Mouse (Mus musculus): ENCODE data around the gene Hist1h3f. TPM values are rescaled to one million over a fixed set of nuclear protein-coding genes. Genes with fewer than 3 reads are reported as not detected.
"Not testable (repeated sequence)": the region's sequence is repeated elsewhere in the genome, so short reads cannot be mapped to it uniquely, and the experiment has no call there.

The Hist1h3f gene
- polyA plus RNA-seq, 1 experiment from 2014 or later = 0.62 TPM

DNA sequence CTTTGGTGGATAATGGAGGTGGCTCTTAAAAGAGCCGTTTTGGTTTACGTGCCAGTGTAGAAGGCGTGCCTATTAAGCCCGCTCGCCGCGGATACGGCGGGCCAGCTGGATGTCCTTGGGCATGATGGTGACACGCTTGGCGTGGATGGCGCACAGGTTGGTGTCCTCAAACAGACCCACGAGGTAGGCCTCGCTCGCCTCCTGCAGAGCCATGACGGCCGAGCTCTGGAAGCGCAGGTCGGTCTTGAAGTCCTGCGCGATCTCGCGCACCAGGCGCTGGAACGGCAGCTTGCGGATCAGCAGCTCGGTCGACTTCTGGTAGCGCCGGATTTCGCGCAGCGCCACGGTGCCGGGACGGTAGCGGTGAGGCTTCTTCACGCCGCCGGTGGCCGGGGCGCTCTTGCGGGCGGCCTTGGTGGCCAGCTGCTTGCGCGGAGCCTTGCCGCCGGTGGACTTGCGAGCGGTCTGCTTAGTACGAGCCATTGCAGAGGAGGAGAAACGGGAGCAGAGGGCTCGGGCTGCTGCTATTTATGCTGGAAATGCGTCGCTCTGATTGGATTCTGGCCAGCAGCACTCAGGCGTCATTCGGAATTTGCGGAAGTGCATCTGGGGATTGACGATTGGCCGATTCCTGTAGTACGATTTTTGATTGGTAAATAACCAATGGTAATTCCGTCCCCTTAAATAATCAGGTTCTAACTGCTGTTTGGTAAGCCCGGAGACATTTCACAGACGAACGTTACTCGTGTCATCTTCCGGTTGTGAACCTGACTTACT lies 18.2 kb downstream of the Hist1h3f start, which contains the start of gene Hist1h3e:
Gene Hist1h3e (minus strand): TSS at position 487 of the 777 bp plus-strand sequence.
- H3K9ac ChIP-seq (ENCODE audit: low read length) = peak within 1 kb of the TSS; percentile 66
- peak; percentile 95 for ATAC-seq
- peak within 1 kb of the TSS; percentile 68 for H3K4me2 ChIP-seq (ENCODE audit: low read length)
- H3K36me3 ChIP-seq (ENCODE audit: control insufficient read depth, insufficient read depth, low read length); H3K9me3 ChIP-seq (replicated peaks; ENCODE audit: control insufficient read depth, low read length); H3K27me3 ChIP-seq (replicated peaks; ENCODE audit: control insufficient read depth, insufficient read depth, low read length); H3K4me1 ChIP-seq (ENCODE audit: control insufficient read depth, insufficient read depth, low read length): not testable (repeated sequence)
- peak within 1 kb of the TSS; percentile 38 for H3K4me3 ChIP-seq (ENCODE audit: low read depth, low read length)
- WGBS = under 1% methylated on average over 33 of the region's 67 CpGs
- DNase-seq (ENCODE audit: low spot score) = peak; percentile 99
- H3K27ac ChIP-seq (ENCODE audit: low read depth, low read length) = peak within 1 kb of the TSS; percentile 98

DNA sequence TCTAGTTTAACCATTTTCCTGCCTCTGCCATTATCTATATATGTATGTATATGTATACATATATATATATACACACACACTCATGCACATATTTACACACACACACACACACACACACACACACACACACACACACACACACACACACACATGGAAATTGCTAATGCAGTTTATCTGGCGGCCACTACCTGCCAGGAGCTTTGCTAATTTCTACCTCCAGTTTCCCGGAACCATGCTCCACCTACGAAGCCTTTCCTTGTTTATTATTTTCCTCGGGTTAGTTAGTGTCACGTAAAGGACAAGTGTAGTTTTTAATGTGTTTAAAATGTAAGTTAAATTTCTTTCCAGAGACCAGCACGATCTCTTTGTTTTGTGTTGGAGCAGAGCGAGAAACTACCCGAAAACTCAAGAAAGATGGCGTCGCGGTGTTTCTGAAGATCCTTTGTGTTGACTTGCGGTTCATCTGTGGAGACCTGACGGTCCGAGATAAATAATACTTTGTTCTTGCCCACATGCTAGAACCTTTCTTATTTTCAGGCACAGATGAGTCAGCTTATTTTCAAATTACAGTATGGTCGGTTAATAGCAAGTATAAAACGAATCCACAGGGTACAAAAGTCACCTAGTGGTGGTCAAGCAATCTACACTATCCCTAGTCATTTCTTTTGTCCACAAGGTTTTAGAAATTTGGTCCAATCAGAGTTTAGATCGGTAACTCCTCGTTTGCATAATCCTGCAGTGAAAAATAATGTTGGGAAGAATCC lies 19.0 kb downstream of the Hist1h3f start:
- Histone ChIP-seq H3K4me3 (ENCODE audit: low read depth, low read length) (peak overlapping the region; percentile 38), H3K36me3 (ENCODE audit: control insufficient read depth, insufficient read depth, low read length) (no peaks in the 10 kb centered on the region), H3K4me2 (ENCODE audit: low read length) (peak overlapping the region; percentile 68), H3K9me3 (replicated peaks; ENCODE audit: control insufficient read depth, low read length) (no peaks in the 10 kb centered on the region), H3K27ac (ENCODE audit: low read depth, low read length) (peak overlapping the region; percentile 98), H3K4me1 (ENCODE audit: control insufficient read depth, insufficient read depth, low read length) (0 out of 2 replicates have a peak, but pooled peaks cover 3% of the 10 kb centered on the region), H3K27me3 (replicated peaks; ENCODE audit: control insufficient read depth, insufficient read depth, low read length) (no peaks in the 10 kb centered on the region), H3K9ac (ENCODE audit: low read length) (peak overlapping the region; percentile 66)
- ATAC-seq = peak; percentile 54
- DNase-seq (ENCODE audit: low spot score) = peak; percentile 91
- WGBS = 2% methylated on average over 18 of the region's 18 CpGs

DNA sequence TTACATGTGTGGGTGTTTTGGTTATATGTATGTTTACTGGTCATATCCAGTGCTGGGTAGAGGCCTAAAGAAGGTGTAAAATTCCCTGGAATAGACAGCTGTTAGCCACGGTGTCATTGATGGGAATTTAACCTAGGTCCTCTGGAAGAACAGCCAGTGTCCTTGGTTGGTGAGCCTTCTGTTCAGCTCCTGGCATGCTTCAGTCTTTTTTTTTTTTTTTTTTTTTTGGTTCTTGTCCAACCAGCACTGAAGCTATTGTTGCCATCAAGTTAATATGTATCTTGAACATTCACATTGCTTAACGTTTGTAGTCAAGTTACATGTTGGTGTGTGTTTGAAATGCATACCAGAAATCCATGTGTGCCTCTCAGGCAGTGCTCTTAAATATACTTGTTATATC lies 20.6 kb downstream of the Hist1h3f start:
- no peaks in the 10 kb centered on the region for H3K36me3 ChIP-seq (ENCODE audit: control insufficient read depth, insufficient read depth, low read length)
- no peaks in the 10 kb centered on the region for H3K27me3 ChIP-seq (replicated peaks; ENCODE audit: control insufficient read depth, insufficient read depth, low read length)
- H3K9ac ChIP-seq (ENCODE audit: low read length) = no peak overlapping the region
- DNase-seq (ENCODE audit: low spot score) (no peak), ATAC-seq (no peak)
- WGBS = 92% methylated on average over 2 of the region's 2 CpGs
- H3K4me2 ChIP-seq (ENCODE audit: low read length) = no peak overlapping the region
- H3K4me1 ChIP-seq (ENCODE audit: control insufficient read depth, insufficient read depth, low read length) = 0 out of 2 replicates have a peak, but pooled peaks cover 3% of the 10 kb centered on the region
- H3K4me3 ChIP-seq (ENCODE audit: low read depth, low read length) = no peak overlapping the region
- no peaks in the 10 kb centered on the region for H3K9me3 ChIP-seq (replicated peaks; ENCODE audit: control insufficient read depth, low read length)
- H3K27ac ChIP-seq (ENCODE audit: low read depth, low read length) = no peak overlapping the region; the same call in 1 of the 2 replicates

DNA sequence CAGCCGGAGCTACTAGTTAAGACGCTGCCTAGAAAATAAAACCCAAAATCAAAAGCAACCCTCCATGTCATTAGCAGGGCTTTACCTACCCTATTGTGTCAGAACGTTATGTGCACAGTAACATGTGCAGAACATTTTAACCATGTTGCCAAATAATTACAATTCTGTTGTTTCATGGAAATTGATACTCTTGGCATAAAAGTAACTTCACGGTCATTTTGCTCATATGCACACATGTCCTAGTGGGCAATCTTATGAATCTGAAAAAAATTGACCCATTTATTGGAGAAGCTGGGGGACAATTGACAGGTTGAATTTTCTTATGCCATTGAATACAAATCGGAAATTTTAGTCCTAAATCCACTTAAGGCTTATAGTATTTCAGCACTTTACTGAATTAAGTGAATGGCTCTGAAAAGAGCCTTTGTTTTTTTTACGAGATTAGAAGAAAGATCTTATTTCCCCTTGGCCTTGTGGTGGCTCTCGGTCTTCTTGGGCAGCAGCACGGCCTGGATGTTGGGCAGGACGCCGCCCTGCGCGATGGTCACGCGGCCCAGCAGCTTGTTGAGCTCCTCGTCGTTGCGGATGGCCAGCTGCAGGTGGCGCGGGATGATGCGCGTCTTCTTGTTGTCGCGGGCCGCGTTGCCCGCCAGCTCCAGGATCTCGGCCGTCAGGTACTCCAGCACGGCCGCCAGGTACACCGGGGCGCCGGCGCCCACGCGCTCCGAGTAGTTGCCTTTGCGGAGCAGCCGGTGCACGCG lies 26.6 kb downstream of the Hist1h3f start:
- peaks cover 17% of the 10 kb centered on the region for H3K4me1 ChIP-seq (ENCODE audit: control insufficient read depth, insufficient read depth, low read length)
- H3K4me2 ChIP-seq (ENCODE audit: low read length) = peak overlapping the region; percentile 83
- H3K36me3 ChIP-seq (ENCODE audit: control insufficient read depth, insufficient read depth, low read length); H3K27me3 ChIP-seq (replicated peaks; ENCODE audit: control insufficient read depth, insufficient read depth, low read length); H3K9me3 ChIP-seq (replicated peaks; ENCODE audit: control insufficient read depth, low read length); ATAC-seq: not testable (repeated sequence)
- WGBS = under 1% methylated on average over 24 of the region's 41 CpGs
- peak overlapping the region; percentile 66 for H3K9ac ChIP-seq (ENCODE audit: low read length)
- H3K27ac ChIP-seq (ENCODE audit: low read depth, low read length) = peak overlapping the region; percentile 93
- H3K4me3 ChIP-seq (ENCODE audit: low read depth, low read length) = peak overlapping the region; percentile 46
- DNase-seq (ENCODE audit: low spot score) = peak; percentile 51

DNA sequence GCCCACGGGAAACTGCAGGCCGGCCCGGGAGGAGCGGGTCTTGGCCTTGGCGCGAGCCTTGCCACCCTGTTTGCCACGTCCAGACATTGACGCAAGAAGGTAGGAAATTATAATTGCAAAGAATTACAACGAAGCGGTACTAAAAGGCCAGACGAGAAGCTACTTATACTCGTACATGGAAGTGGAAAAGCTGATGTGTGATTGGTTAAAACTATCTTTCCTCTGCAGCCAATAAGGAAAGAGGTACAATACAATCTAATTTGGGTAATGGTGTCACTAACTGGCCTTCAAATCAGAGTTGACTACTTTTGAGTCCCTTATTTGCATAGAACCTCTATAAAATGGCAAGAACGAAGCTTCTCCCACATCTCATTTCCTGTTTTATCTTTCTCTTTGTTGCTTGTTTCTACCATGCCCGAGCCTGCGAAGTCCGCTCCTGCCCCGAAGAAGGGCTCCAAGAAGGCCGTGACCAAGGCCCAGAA lies 27.2 kb downstream of the Hist1h3f start, which contains the start of the genes Hist1h2ae and Hist1h2bg:
Gene Hist1h2ae (minus strand): TSS at position 199 of the 482 bp plus-strand sequence.
Gene Hist1h2bg (plus strand): TSS at position 375 of the 482 bp plus-strand sequence.
- DNase-seq (ENCODE audit: low spot score) (peak; percentile 99), ATAC-seq (peak; percentile 90)
- peaks cover 17% of the 10 kb centered on the region for H3K4me1 ChIP-seq (ENCODE audit: control insufficient read depth, insufficient read depth, low read length)
- peak within 1 kb of the TSS; percentile 83 for H3K4me2 ChIP-seq (ENCODE audit: low read length)
- H3K9me3 ChIP-seq (replicated peaks; ENCODE audit: control insufficient read depth, low read length) = no peaks in the 10 kb centered on the region
- H3K27me3 ChIP-seq (replicated peaks; ENCODE audit: control insufficient read depth, insufficient read depth, low read length) = no peaks in the 10 kb centered on the region
- peak within 1 kb of the TSS; percentile 93 for H3K27ac ChIP-seq (ENCODE audit: low read depth, low read length)
- under 1% methylated on average over 18 of the region's 18 CpGs for WGBS
- peak within 1 kb of the TSS; percentile 84 for H3K9ac ChIP-seq (ENCODE audit: low read length)
- peak within 1 kb of the TSS; percentile 46 for H3K4me3 ChIP-seq (ENCODE audit: low read depth, low read length)
- H3K36me3 ChIP-seq (ENCODE audit: control insufficient read depth, insufficient read depth, low read length) = no peaks in the 10 kb centered on the region

DNA sequence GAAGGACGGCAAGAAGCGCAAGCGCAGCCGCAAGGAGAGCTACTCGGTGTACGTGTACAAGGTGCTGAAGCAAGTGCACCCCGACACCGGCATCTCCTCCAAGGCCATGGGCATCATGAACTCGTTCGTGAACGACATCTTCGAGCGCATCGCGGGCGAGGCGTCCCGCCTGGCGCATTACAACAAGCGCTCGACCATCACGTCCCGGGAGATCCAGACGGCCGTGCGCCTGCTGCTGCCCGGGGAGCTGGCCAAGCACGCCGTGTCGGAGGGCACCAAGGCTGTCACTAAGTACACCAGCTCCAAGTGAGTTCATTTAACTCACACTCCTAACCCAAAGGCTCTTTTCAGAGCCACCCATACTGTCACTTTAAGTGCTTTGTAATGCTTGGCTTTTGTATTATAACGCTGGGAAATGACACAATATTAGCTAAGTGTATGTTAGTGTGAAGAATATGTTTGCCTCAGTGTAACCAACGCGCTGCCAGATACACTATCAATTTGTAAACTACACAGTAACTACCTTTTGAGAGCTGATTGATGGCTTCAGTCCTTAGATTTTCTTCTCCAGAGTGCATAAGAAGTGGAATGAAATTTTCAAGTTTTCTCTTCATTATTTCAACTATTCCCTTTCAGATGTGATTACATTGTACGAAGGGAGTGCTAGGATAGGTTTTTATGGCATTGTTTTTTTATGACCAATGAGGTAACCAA lies 27.8 kb downstream of the Hist1h3f start:
- peak; percentile 46 for DNase-seq (ENCODE audit: low spot score)
- peak overlapping the region; percentile 83 for H3K4me2 ChIP-seq (ENCODE audit: low read length)
- peak overlapping the region; percentile 84 for H3K9ac ChIP-seq (ENCODE audit: low read length)
- H3K36me3 ChIP-seq (ENCODE audit: control insufficient read depth, insufficient read depth, low read length); H3K27me3 ChIP-seq (replicated peaks; ENCODE audit: control insufficient read depth, insufficient read depth, low read length); H3K9me3 ChIP-seq (replicated peaks; ENCODE audit: control insufficient read depth, low read length); ATAC-seq: not testable (repeated sequence)
- peaks cover 23% of the 10 kb centered on the region for H3K4me1 ChIP-seq (ENCODE audit: control insufficient read depth, insufficient read depth, low read length)
- peak overlapping the region; percentile 46 for H3K4me3 ChIP-seq (ENCODE audit: low read depth, low read length)
- peak overlapping the region; percentile 93 for H3K27ac ChIP-seq (ENCODE audit: low read depth, low read length)
- under 1% methylated on average over 10 of the region's 34 CpGs for WGBS

DNA sequence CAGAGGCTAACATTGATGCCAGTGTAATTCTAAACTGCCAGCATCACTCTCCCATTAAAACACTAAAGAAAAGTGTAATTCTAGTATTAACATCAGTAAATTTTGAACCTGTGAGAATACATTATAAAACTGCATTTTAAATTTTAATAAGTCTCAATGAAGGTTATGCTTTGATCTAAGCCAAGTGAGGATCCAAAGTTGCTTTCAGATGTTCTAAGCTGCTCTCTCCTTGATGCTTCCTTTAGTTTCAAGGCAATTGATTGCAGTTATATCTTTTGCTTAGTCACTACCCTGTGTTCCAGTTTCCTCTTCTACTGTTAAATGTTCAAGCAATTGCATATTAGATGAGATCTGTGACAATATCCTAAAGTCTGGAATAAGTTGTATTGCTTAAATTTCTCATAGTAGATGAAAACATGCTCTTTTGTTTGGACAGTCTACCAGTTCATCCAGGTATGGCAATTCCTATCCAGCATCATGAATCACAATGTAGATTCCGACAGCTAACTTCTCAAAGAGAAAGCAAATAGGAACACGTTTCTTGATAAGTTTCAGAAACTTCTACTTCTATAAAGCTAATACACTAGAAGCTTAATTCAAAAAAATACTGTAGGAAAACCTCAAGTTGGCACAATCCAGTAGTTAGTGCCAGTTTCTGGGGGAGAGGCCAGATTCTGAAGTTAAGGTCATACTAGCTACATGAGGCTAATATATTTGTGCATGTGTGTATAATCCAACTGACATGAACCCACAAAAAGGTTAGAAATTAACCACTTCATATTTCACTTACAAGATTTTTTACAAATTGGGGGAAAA lies 28.6 kb downstream of the Hist1h3f start:
- Histone ChIP-seq H3K27ac (ENCODE audit: low read depth, low read length) (peak overlapping the region; percentile 93), H3K9ac (ENCODE audit: low read length) (peak overlapping the region; percentile 84), H3K9me3 (replicated peaks; ENCODE audit: control insufficient read depth, low read length) (no peaks in the 10 kb centered on the region), H3K4me1 (ENCODE audit: control insufficient read depth, insufficient read depth, low read length) (peaks cover 28% of the 10 kb centered on the region), H3K4me2 (ENCODE audit: low read length) (peak overlapping the region; percentile 83), H3K4me3 (ENCODE audit: low read depth, low read length) (peak overlapping the region; percentile 46), H3K36me3 (ENCODE audit: control insufficient read depth, insufficient read depth, low read length) (no peaks in the 10 kb centered on the region), H3K27me3 (replicated peaks; ENCODE audit: control insufficient read depth, insufficient read depth, low read length) (no peaks in the 10 kb centered on the region)
- ATAC-seq (no peak), DNase-seq (ENCODE audit: low spot score) (no peak)
- 34% methylated on average over 2 of the region's 2 CpGs for WGBS

All from forebrain, embryonic 14.5 days (tissue).